Mouse (Mus musculus) c-Kit-positive CD71-positive TER-119-positive erythroid progenitor cells, embryonic 14.5 days (primary cell): ENCODE data around the gene Mblac2.
"Not testable (repeated sequence)": the region's sequence is repeated elsewhere in the genome, so short reads cannot be mapped to it uniquely, and the experiment has no call there.

Source experiments
- DNase-seq: peaks from one replicate; pipeline ENCODE4 v3.0.0-alpha.2; 2013; ENCODE audit warnings: low spot score

Mblac2 gene

GRCm38 (mm10) chr13:81710775-81711545, at the start of gene Mblac2, which contains the start of gene Polr3g:
Gene Mblac2, plus strand, starts transcription at chr13:81711341.
Gene Polr3g, minus strand, starts transcription at chr13:81711013.
- DNase-seq = peak; percentile 89

- DNase-seq = no peak
These were observed 47.4 kb upstream of the Mblac2 start for GRCm38 (mm10) chr13:81663566-81664330.

GRCm38 (mm10) chr13:81664331-81664698, 46.8 kb upstream of the Mblac2 start:
- DNase-seq = no peak

- no peak for DNase-seq
These were observed 43.4 kb upstream of the Mblac2 start for GRCm38 (mm10) chr13:81667713-81668112.

- DNase-seq = no peak
These were observed 35.8 kb upstream of the Mblac2 start for GRCm38 (mm10) chr13:81675333-81675732.

GRCm38 (mm10) chr13:81683107-81683506, 28.0 kb upstream of the Mblac2 start:
- DNase-seq = no peak

GRCm38 (mm10) chr13:81684258-81684657, 26.9 kb upstream of the Mblac2 start:
- no peak for DNase-seq

GRCm38 (mm10) chr13:81684884-81685283, 26.3 kb upstream of the Mblac2 start:
- no peak for DNase-seq

GRCm38 (mm10) chr13:81689587-81689986, 21.6 kb upstream of the Mblac2 start:
- DNase-seq = no peak

GRCm38 (mm10) chr13:81690477-81690876, 20.7 kb upstream of the Mblac2 start:
- peak; percentile 60 for DNase-seq

- DNase-seq = peak; percentile 74
These were observed 19.5 kb upstream of the Mblac2 start for GRCm38 (mm10) chr13:81691606-81692005.

GRCm38 (mm10) chr13:81694446-81694845, 16.7 kb upstream of the Mblac2 start:
- DNase-seq = no peak

GRCm38 (mm10) chr13:81703148-81703547, 8.0 kb upstream of the Mblac2 start:
- DNase-seq = no peak

GRCm38 (mm10) chr13:81703621-81704020, 7.5 kb upstream of the Mblac2 start:
- no peak for DNase-seq

- DNase-seq = no peak
These were observed 4.8 kb upstream of the Mblac2 start for GRCm38 (mm10) chr13:81706311-81706710.

GRCm38 (mm10) chr13:81709805-81710204, 1.3 kb upstream of the Mblac2 start:
- DNase-seq = no peak

- DNase-seq = peak; percentile 66
These were observed 875 bp upstream of the Mblac2 start for GRCm38 (mm10) chr13:81710266-81710665.

GRCm38 (mm10) chr13:81711546-81712371, 618 bp downstream of the Mblac2 start:
- DNase-seq = no peak

GRCm38 (mm10) chr13:81713896-81714295, 2.8 kb downstream of the Mblac2 start:
- no peak for DNase-seq

- DNase-seq = not testable (repeated sequence)
These were observed 17.0 kb downstream of the Mblac2 start for GRCm38 (mm10) chr13:81728141-81728540.

GRCm38 (mm10) chr13:81729102-81729501, 18.0 kb downstream of the Mblac2 start:
- no peak for DNase-seq

GRCm38 (mm10) chr13:81730362-81730761, 19.2 kb downstream of the Mblac2 start:
- DNase-seq = no peak
